Mouse (Mus musculus) lung, postnatal 0 days (tissue): ENCODE data around the gene Epas1.

Source experiments
- CTCF ChIP-seq: IDR thresholded peaks from 2 replicates; pipeline ENCODE4 v1.5.1; 2016; ENCODE audit warnings: antibody characterized with exemption, mild to moderate bottlenecking
- EP300 ChIP-seq: IDR thresholded peaks from 2 replicates; pipeline ENCODE4 v1.6.1; 2016; ENCODE audit warnings: antibody characterized with exemption, mild to moderate bottlenecking, control low read depth

- TF ChIP-seq EP300 (peak; percentile 77; the same call in 1 of the 2 replicates), CTCF (no peak)
Measured at GRCm38 (mm10) chr17:86800535-86800934, 47.0 kb downstream of the Epas1 start.
